Mouse (Mus musculus) spleen, embryonic (tissue): ENCODE data around the gene Rerg.

Experiments
- CTCF ChIA-PET: fragments of 350-600 bp; sonication (Branson Sonifier 250); formaldehyde crosslinking; loops from one replicate; lab custom pipeline; 2022; lab: Charles Lee

The Rerg gene

GRCm38 (mm10) chr6:137163061-137163460 lies 7.2 kb downstream of the Rerg start:
- CTCF ChIA-PET: interaction anchor here (0.6 to 0.7 kb wide), 2 partner anchors 9 to 591 kb away, joined by 3 to 4 read pairs; partner anchors contain the start of gene Dera

- CTCF ChIA-PET: interaction anchor here (0.7 kb wide), 1 partner anchor 592 kb away, joined by 4 read pairs; the partner anchor contains the start of gene Dera
Observed at GRCm38 (mm10) chr6:137162481-137162880, 7.8 kb downstream of the Rerg start.

- CTCF ChIA-PET: no interaction called here
Observed at GRCm38 (mm10) chr6:137161491-137162088, 8.7 kb downstream of the Rerg start.

GRCm38 (mm10) chr6:137159372-137159926 lies 10.8 kb downstream of the Rerg start:
- CTCF ChIA-PET: no interaction called here

GRCm38 (mm10) chr6:137156437-137157219 lies 13.7 kb downstream of the Rerg start:
- CTCF ChIA-PET: no interaction called here

- CTCF ChIA-PET: no interaction called here
Observed at GRCm38 (mm10) chr6:137155196-137156137, 14.8 kb downstream of the Rerg start.

- CTCF ChIA-PET: no interaction called here
Observed at GRCm38 (mm10) chr6:137153021-137153420, 17.3 kb downstream of the Rerg start.

GRCm38 (mm10) chr6:137151015-137151414 lies 19.3 kb downstream of the Rerg start:
- CTCF ChIA-PET: no interaction called here

- CTCF ChIA-PET: no interaction called here
Observed at GRCm38 (mm10) chr6:137149833-137150232, 20.5 kb downstream of the Rerg start.

GRCm38 (mm10) chr6:137146910-137147309 lies 23.4 kb downstream of the Rerg start:
- CTCF ChIA-PET: no interaction called here

- CTCF ChIA-PET: no interaction called here
Observed at GRCm38 (mm10) chr6:137145611-137146010, 24.7 kb downstream of the Rerg start.

- CTCF ChIA-PET: interaction anchor here (0.5 kb wide), 1 partner anchor 44 kb away, joined by 3 read pairs; no protein-coding TSS in a partner anchor
Observed at GRCm38 (mm10) chr6:137144958-137145535, 25.2 kb downstream of the Rerg start.

- CTCF ChIA-PET: interaction anchor here (0.5 kb wide), 1 partner anchor 45 kb away, joined by 3 read pairs; no protein-coding TSS in a partner anchor
Observed at GRCm38 (mm10) chr6:137144526-137144840, 25.8 kb downstream of the Rerg start.

GRCm38 (mm10) chr6:137143818-137144525 lies 26.3 kb downstream of the Rerg start:
- CTCF ChIA-PET: no interaction called here

GRCm38 (mm10) chr6:137142796-137143195 lies 27.5 kb downstream of the Rerg start:
- CTCF ChIA-PET: no interaction called here

GRCm38 (mm10) chr6:137141247-137141820 lies 29.0 kb downstream of the Rerg start:
- CTCF ChIA-PET: no interaction called here

- CTCF ChIA-PET: no interaction called here
Observed at GRCm38 (mm10) chr6:137138822-137139221, 31.5 kb downstream of the Rerg start.

GRCm38 (mm10) chr6:137138391-137138790 lies 31.9 kb downstream of the Rerg start:
- CTCF ChIA-PET: interaction anchor here (0.6 kb wide), 1 partner anchor 672 kb away, joined by 3 read pairs; no protein-coding TSS in a partner anchor

GRCm38 (mm10) chr6:137136401-137136800 lies 33.9 kb downstream of the Rerg start:
- CTCF ChIA-PET: no interaction called here
